Mouse (Mus musculus) intestine, embryonic 16.5 days (tissue): Measurements from ENCODE around the gene Nqo2. TPM values are rescaled to one million over a fixed set of nuclear protein-coding genes. Genes with fewer than 3 reads are reported as not detected.
A peak's percentile ranks its signal among the peaks of the same experiment; 100 is the strongest.
"Not testable (repeated sequence)": the region's sequence is repeated elsewhere in the genome, so short reads cannot be mapped to it uniquely, and the experiment has no call there.

Experiments
- ATAC-seq: fragments of 200-750 bp; cut with Nextera tagmentation; 2 replicates; pipeline ENCODE4 v1.8.0; 2017; ENCODE audit warnings: moderate TSS enrichment, moderate library complexity
- H3K27ac ChIP-seq: fragments of 300-500 bp; sonication (generic); 2 replicates; pipeline ENCODE4 v1.5.1; 2014; ENCODE audit warnings: mild to moderate bottlenecking, low read length
- H3K27me3 ChIP-seq: fragments of 300-500 bp; sonication (generic); replicated peaks from 2 replicates; pipeline ENCODE4 v1.6.1; 2014; ENCODE audit warnings: low read length, control low read depth, mixed read lengths; ENCODE audit not compliant: control insufficient read depth, insufficient read depth
- H3K36me3 ChIP-seq: fragments of 300-500 bp; sonication (generic); 2 replicates; pipeline ENCODE4 v1.6.1; 2014; ENCODE audit warnings: low read length, control low read depth; ENCODE audit not compliant: control insufficient read depth, insufficient read depth
- H3K4me1 ChIP-seq: fragments of 300-500 bp; sonication (generic); 2 replicates; pipeline ENCODE4 v1.6.1; 2014; ENCODE audit warnings: low read length, control low read depth, mixed read lengths; ENCODE audit not compliant: control insufficient read depth, insufficient read depth
- H3K4me2 ChIP-seq: fragments of 300-500 bp; sonication (generic); 2 replicates; pipeline ENCODE4 v1.6.1; 2014; ENCODE audit warnings: low read depth, low read length, control low read depth
- H3K4me3 ChIP-seq: fragments of 300-500 bp; sonication (generic); 2 replicates; pipeline ENCODE4 v1.5.1; 2014; ENCODE audit warnings: mild to moderate bottlenecking, low read length
- H3K9ac ChIP-seq: fragments of 300-500 bp; sonication (generic); 2 replicates; pipeline ENCODE4 v1.6.1; 2014; ENCODE audit warnings: low read depth, low read length
- H3K9me3 ChIP-seq: fragments of 300-500 bp; sonication (generic); 2 replicates; pipeline ENCODE4 v1.6.1; 2016; ENCODE audit warnings: low read length, control low read depth; ENCODE audit not compliant: control insufficient read depth
- WGBS: fragments of 180-500 bp; shearing (Covaris S2); extraction: QIAGEN DNeasy Blood & Tissue Kit; methylation state at CpG from one replicate; pipeline ENCODE4 v1.1.7; 2014; 5-methylcytosine and 5-hydroxymethylcytosine counted together
- polyA plus RNA-seq: library from polyadenylated mRNA; unstranded; fragments of >200 nt; fragmentation: Nextera tagmentation; extraction: Ambion mirVana; gene quantifications from 2 replicates; pipeline ENCODE4 v1.2.1, GENCODE M21; 2015

The Nqo2 gene
- polyA plus RNA-seq, result 54.3 and 54.8 TPM in 2 replicates

GRCm38 (mm10) chr13:33964206-33965046 lies at the start of gene Nqo2:
TSS of gene Nqo2 (plus strand) at chr13:33964687.
- 2% methylated on average over 22 of the region's 22 CpGs for WGBS

GRCm38 (mm10) chr13:33921041-33921440 lies 43.4 kb upstream of the Nqo2 start:
- no peak overlapping the region for H3K27ac ChIP-seq
- H3K4me3 ChIP-seq, result no peak overlapping the region
- no peaks in the 10 kb centered on the region for H3K9me3 ChIP-seq
- peaks cover 11% of the 10 kb centered on the region for H3K36me3 ChIP-seq
- H3K27me3 ChIP-seq, result no peaks in the 10 kb centered on the region
- 89% methylated on average over 6 of the region's 6 CpGs for WGBS
- no peaks in the 10 kb centered on the region for H3K4me1 ChIP-seq
- no peak overlapping the region for H3K9ac ChIP-seq
- no peak for ATAC-seq
- H3K4me2 ChIP-seq, result no peak overlapping the region

More at GRCm38 (mm10) chr13:33964206-33965046, at the start of gene Nqo2:
- peak within 1 kb of the TSS; percentile 56 for H3K4me2 ChIP-seq
- H3K4me3 ChIP-seq, result peak within 1 kb of the TSS; percentile 71
- H3K36me3 ChIP-seq, result no peaks in the 10 kb centered on the region
- peak; percentile 94 for ATAC-seq
- H3K9me3 ChIP-seq, result no peaks in the 10 kb centered on the region
- peak within 1 kb of the TSS; percentile 99 for H3K27ac ChIP-seq
- H3K4me1 ChIP-seq, result peaks cover 12% of the 10 kb centered on the region
- no peaks in the 10 kb centered on the region for H3K27me3 ChIP-seq
- peak within 1 kb of the TSS; percentile 77 for H3K9ac ChIP-seq

DNA sequence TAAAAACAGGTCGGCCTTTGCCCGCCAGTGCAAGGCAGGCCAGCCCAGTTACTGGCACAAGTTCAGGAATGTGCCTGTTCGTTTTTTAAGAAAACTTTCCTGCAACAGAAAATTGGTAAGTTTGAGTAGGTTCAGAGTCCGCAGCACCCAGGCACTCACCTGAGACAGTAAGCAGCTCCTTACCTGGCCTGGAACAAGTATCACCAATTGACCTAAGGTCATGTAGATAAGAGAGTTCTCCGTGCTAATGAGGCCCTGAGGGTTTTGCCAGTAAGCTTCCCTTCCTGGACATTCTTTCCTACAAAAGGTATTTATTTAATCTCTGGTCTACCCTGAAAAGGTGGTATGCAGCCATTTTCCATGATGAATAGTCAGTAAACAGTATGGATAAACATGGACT lies 42.8 kb upstream of the Nqo2 start:
- Histone ChIP-seq H3K4me2 (no peak overlapping the region), H3K27ac (peak overlapping the region; percentile 41), H3K36me3 (peaks cover 13% of the 10 kb centered on the region), H3K4me3 (no peak overlapping the region), H3K9ac (no peak overlapping the region), H3K27me3 (no peaks in the 10 kb centered on the region), H3K4me1 (no peaks in the 10 kb centered on the region), H3K9me3 (no peaks in the 10 kb centered on the region)
- peak; percentile 83 for ATAC-seq
- WGBS, result 69% methylated on average over 5 of the region's 5 CpGs

DNA sequence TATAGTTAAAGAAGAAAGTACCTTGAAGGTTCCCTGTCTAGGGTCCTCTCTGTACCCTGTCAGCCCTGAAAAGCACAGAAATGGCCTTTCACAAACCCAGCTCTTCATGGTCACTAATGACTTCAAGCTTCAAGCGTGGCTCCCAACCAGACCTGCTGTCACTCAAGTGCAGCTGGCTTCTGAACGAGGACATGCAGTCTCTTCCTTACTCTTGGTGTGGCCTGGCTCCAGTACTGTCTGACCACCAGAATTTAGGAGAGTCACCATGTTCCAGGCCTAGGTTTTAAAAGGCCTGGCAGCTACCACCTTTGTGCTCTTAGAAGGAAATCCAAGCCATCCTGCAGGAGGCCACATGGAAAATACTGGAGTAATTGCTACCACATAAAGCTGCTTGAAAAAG lies 34.2 kb upstream of the Nqo2 start:
- no peak for ATAC-seq
- H3K9me3 ChIP-seq, result no peaks in the 10 kb centered on the region
- 77% methylated on average over 2 of the region's 2 CpGs for whole genome bisulfite sequencing
- H3K4me3 ChIP-seq, result no peak overlapping the region
- H3K36me3 ChIP-seq, result peaks cover 9% of the 10 kb centered on the region
- no peak overlapping the region for H3K4me2 ChIP-seq
- no peak overlapping the region for H3K9ac ChIP-seq
- no peaks in the 10 kb centered on the region for H3K27me3 ChIP-seq
- no peak overlapping the region for H3K27ac ChIP-seq
- H3K4me1 ChIP-seq, result peaks cover 12% of the 10 kb centered on the region

DNA sequence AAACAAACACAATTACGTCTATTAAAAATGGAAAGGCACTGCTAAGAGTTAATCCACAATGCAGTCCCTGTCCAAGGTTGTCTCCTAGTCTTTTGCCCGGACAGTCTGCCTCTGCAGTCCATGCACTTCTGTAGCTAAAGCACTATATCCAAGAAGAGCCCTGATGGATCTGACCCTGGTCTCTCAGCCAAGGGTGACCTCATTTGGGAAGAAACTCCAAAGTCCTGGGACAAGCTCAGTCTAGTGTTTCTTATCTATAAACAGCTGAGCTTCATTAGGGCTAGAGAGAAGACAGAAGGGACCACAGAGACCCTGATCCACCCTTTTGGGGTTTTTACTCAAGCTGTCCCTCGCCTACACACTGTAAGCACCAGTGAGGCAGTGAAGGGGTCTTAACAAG lies 33.6 kb upstream of the Nqo2 start:
- no peak overlapping the region for H3K9ac ChIP-seq
- peaks cover 12% of the 10 kb centered on the region for H3K4me1 ChIP-seq
- H3K4me3 ChIP-seq, result no peak overlapping the region
- no peak overlapping the region for H3K27ac ChIP-seq
- no peaks in the 10 kb centered on the region for H3K9me3 ChIP-seq
- H3K27me3 ChIP-seq, result no peaks in the 10 kb centered on the region
- WGBS, result 77% methylated on average over 3 of the region's 3 CpGs
- ATAC-seq, result no peak
- H3K4me2 ChIP-seq, result no peak overlapping the region
- peaks cover 7% of the 10 kb centered on the region for H3K36me3 ChIP-seq

DNA sequence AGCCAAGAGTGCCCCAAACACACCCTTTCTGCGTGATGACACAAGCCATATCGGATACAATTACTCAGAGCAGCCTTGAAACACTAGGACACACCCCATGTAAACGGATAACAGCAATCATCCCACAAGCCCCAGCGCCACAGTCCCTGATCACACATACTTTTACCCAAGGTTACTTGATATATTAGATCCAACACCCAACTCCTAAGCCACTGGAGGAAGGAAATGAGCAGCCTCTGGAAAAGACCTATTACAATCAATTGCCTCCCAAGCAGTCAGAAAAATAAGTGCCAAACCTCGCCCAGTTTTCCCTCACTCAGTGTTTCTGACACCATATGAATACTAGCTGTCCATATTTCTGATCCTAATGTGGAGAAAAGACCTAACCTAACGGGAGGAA lies 29.7 kb upstream of the Nqo2 start:
- Histone ChIP-seq H3K36me3 (peaks cover 5% of the 10 kb centered on the region), H3K4me2 (peak overlapping the region; percentile 69), H3K4me1 (peaks cover 21% of the 10 kb centered on the region), H3K9ac (peak overlapping the region; percentile 94), H3K4me3 (peak overlapping the region; percentile 86), H3K9me3 (no peaks in the 10 kb centered on the region), H3K27me3 (no peaks in the 10 kb centered on the region), H3K27ac (peak overlapping the region; percentile 91)
- ATAC-seq, result peak; percentile 72
- 45% methylated on average over 6 of the region's 6 CpGs for WGBS

DNA sequence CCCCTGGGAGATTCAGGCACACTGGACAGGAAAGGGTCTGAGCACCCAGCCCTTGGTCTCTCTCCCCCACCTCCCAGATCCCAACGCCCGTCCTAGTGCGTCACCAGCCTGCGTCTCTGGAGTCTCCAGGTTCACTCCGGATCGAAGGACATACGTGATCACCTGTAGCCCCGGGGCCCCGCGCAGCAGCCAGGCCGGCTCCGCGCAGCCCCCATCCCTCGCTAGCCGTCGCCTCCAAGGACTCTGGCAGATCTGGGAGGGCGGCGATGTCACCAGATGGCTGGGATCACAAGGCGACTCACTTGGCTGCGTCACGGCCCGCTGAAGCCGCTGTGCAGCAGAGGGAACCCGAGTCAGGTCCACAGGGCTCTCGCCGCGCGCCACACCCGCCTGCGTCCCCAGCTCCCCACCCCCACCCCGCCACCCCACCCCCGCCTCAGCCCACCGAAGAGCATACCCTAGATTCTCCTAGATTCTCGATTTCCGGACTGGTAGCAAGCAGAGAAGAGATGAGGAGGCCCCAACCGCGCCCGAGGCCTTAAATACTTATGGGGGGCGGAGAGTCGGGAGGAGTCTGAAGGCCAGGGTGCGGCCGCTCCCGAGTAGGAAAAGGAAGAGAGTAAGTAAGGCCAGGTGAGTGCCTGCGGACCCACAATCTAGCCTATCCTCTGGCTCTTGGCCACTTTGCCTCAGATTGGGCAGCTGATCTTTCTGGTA lies 28.9 kb upstream of the Nqo2 start:
- peak overlapping the region; percentile 86 for H3K4me3 ChIP-seq
- under 1% methylated on average over 44 of the region's 44 CpGs for WGBS
- H3K4me2 ChIP-seq, result peak overlapping the region; percentile 69
- peaks cover 21% of the 10 kb centered on the region for H3K4me1 ChIP-seq
- no peaks in the 10 kb centered on the region for H3K36me3 ChIP-seq
- no peaks in the 10 kb centered on the region for H3K9me3 ChIP-seq
- peak; percentile 95 for ATAC-seq
- peak overlapping the region; percentile 91 for H3K27ac ChIP-seq
- no peaks in the 10 kb centered on the region for H3K27me3 ChIP-seq
- H3K9ac ChIP-seq, result peak overlapping the region; percentile 94

GRCm38 (mm10) chr13:33937151-33937550 lies 27.3 kb upstream of the Nqo2 start:
- Histone ChIP-seq H3K27ac (no peak overlapping the region), H3K9me3 (no peaks in the 10 kb centered on the region), H3K27me3 (no peaks in the 10 kb centered on the region), H3K36me3 (no peaks in the 10 kb centered on the region), H3K4me1 (peaks cover 21% of the 10 kb centered on the region), H3K4me2 (no peak overlapping the region), H3K9ac (no peak overlapping the region), H3K4me3 (no peak overlapping the region)
- no peak for ATAC-seq
- WGBS, result 64% methylated on average over 5 of the region's 5 CpGs

DNA sequence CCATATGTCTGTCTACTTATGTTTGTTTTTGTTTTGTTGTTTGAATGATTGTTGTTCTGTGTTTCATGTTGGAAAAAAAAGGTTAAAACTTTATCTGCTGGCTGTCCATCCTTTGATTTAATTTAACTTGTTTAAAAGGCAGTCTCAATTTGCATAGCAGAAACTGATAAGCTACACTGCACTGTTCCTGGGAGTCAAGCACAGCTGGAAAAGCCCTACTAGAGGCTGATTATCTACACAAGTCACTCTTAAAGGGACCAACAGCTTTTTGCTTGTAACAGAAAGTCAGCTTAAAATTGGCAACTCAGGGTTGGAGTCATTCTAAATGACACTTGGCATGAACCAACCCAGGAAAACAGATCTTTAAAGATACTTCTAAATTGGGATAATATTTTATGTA lies 26.9 kb upstream of the Nqo2 start:
- H3K27ac ChIP-seq, H3K4me3 ChIP-seq, ATAC-seq, H3K9ac ChIP-seq, H3K36me3 ChIP-seq, H3K4me2 ChIP-seq, H3K27me3 ChIP-seq, H3K9me3 ChIP-seq: not testable (repeated sequence)
- H3K4me1 ChIP-seq, result peaks cover 21% of the 10 kb centered on the region
